Mouse (Mus musculus) liver, adult 2 months (tissue): ENCODE measurements around the gene Trim14.
A peak's percentile ranks its signal among the peaks of the same experiment; 100 is the strongest.

Experiments
- CTCF ChIP-seq: fragments of 200-500 bp; IDR thresholded peaks from 2 replicates; pipeline ENCODE4 v1.5.1; 2011; ENCODE audit warnings: low read depth, low read length, control low read depth
- POLR2A ChIP-seq: fragments of 200-500 bp; IDR thresholded peaks from 2 replicates; pipeline ENCODE4 v1.6.1; 2011; ENCODE audit warnings: low read length, control low read depth; ENCODE audit not compliant: insufficient read depth; ENCODE audit errors: extremely low read depth

DNA sequence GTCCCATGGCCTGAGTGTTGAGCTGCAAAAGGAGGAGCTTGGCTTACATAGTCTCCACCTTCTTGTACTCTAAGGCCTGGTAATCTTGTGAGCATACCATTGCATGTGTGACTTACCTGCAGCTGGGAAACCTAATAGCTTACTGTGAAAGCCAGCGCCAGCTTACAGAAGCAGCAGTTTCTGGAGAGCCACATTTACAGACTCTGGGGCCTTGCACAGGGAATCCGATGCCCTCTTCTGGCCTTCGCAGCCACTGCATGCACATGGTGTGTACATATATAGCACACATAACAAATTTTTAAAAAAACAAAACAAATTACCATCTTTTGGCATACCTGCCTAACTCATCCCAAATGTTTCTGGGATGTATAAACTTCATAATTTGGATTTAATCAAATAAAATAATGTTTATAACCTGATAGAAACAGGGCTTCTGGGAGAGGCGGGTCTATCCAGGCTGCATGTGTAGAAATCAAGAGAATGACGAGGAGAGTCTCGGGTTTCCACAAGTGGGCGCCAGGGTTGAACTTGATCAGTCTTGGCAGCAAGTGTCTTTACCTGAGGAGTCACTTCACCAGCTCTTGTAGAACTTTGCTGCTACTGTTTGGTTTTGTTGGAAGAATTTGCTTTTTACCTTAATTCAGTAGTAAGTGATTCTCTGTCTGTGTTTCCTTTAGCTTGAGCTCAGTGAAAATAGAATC is 72.7 kb downstream of the Trim14 start:
- TF ChIP-seq POLR2A (no peak), CTCF (peak; percentile 72)
